Mouse (Mus musculus) cerebellum, adult 11-12 months (tissue): ENCODE measurements at regions not wholly inside any gene's neighbourhood (a gene's known extent, or its start where the extent isn't known, plus 50 kb on each side); places are given as distances from the start of the nearest gene placed in this dataset.
A peak's percentile ranks its signal among the peaks of the same experiment; 100 is the strongest.
"Not testable (repeated sequence)": the region's sequence is repeated elsewhere in the genome, so short reads cannot be mapped to it uniquely, and the experiment has no call there.

Experiments used
- DNase-seq: peaks from one replicate; pipeline ENCODE4 v3.0.0; 2022

DNA sequence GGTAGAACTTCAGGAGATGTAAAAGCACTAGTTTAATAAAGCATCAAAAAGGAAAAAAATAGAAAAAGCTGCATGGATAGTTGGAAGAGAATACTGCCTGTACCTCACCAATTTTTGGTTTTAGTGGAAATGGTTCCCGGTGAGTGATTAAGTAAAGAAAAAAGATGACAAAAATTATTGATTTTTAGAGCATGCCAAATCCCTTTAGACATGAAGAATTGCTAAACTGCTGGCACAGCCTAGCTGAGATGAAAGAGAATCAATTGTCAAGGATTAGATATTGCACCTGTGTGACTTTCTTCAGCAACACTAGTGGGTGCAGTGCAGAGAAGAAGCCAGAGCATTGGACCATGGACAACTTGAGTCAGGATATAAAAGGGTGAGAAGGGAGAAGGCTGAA, 348.7 kb upstream of the Cpeb2 start:
- DNase-seq, result no peak

DNA sequence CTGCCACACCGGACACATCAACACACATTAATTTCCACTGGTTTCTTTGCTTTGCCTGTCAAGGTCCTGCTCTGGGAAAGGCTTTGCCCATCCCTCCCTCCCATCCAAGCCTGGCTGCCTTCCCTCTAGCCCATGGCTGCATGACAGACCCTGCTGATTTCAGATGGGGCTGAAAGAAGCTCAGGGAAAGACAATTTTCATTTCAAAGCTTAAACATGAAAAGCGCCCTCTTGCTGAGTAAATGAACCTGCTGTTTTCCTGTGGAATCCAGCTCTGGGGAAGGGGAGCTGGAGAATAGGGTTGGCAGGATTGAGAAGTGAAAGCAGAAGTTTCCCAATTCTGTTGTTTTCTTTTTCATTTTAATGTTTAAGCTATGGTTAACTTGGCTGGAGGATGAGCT, 341.1 kb upstream of the Cpeb2 start:
- peak; percentile 30 for DNase-seq

DNA sequence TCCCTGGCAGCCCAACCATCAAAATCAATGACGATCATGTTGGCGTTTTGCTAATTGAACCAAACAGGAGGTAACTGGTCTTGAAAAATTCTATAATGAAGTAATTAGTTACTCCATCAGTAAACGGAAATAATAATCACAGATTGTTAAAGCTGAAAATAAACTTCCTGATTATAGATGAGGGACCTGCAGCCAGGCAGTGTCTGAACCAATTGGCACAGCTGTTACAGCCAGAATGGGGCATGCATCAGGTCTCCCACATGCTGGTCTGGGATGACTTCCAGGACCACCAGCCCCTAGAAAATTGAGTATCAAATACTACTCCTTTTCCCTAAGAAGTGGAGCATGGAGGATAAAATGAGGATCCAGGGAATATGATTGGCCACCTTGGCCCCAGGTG, 326.8 kb upstream of the Cpeb2 start:
- no peak for DNase-seq

DNA sequence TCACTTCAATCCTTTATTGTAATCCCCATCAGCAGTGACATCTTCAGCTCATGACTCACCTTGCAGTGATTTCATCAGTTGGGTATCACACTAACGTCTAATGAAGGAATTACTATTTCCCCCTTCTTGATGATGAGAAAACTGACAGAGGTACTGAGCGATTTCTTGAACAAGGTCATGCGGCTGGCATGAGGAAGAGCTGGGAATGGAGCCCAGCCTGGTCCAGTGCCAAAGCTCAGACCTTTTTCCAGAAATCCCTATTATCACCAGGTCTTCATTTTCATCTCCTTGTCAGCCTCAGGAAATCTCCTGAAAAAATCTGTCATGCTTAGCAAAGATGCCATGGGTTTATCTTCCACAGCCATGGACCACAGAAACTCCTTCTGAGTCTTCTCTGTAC, 313.6 kb upstream of the Cpeb2 start:
- peak; percentile 78 for DNase-seq

DNA sequence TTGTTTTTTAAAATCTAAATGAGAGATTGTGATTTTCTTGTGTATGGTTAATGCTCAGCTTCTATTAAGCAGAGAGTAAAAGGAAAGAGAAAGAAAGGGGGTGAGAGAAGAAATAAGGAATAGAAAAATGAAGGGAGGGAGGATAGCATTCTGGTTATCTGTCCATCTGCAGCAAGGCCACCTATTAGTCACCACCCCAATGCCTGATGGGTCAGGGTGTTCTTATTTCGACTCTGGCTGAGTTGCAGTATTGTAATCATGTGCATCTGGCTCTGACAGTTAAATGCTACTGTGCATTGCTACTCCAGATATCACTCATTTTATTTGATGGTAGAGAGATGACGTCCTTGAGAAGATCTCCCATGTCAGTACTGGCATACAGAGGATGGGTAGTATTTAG, 300.9 kb upstream of the Cpeb2 start:
- no peak for DNase-seq

DNA sequence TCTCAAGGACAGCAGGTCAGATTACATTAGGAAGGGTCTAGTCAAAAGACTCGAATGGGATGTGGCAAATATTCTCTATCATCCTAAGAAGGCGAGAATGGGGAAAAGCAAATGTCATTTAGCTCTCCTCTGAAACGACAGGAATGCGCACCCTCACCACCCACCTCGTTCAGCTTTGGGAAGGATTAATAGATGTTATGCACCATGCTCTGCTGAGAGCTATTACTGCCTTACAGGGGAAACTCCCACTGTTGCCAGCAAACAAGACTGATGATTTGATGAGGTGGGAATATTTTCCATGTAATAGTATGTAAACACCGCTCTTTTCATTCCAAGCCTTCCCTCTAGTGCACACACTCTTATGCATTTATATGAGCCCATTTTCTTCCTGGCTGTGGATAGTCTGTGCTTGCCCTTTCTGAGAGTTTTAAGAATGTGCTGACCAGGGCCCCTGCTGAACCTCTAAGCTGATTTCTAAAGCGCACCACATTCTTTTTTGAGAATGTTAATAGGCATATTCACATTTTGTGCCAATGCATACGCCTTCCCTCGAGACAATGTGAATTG, 273.6 kb upstream of the Cpeb2 start:
- no peak for DNase-seq

DNA sequence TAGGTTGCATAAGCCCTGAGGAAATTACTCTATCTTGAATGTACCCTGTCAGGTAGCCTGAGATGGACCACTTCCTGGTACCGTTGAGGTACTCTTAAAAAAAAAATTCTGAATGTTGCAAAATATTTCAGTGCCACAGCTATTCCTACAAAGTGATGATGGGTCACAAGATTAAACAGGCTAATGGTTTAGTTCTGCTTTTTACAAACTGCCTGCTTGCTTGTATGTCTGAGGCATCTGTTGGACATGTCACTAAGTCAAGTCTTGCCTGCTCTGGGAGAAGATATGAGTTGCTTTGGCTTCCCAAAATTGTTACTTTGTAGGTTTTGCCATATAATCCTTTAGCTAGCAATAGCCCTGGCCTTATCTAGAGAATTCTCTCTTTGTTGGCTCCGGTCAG, 266.0 kb upstream of the Cpeb2 start:
- DNase-seq, result not testable (repeated sequence)

DNA sequence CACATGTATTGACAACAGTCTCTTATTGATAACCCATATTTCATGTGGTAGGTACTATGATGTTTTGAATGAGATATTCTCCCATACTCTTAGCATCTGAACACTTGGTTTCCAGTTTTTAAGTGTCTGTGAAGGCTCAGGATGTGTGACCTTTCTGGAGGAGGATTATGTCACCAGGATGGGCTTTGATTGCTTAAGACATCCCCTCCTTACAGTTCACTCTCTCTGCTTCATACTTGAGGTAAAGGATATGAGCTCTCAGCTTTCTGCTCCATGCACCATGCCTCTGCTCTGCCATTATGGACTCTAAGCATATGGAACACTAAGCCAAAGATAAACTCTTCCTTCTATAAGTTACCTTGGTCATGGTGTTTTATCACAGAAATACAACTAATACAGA, 263.8 kb upstream of the Cpeb2 start:
- no peak for DNase-seq

DNA sequence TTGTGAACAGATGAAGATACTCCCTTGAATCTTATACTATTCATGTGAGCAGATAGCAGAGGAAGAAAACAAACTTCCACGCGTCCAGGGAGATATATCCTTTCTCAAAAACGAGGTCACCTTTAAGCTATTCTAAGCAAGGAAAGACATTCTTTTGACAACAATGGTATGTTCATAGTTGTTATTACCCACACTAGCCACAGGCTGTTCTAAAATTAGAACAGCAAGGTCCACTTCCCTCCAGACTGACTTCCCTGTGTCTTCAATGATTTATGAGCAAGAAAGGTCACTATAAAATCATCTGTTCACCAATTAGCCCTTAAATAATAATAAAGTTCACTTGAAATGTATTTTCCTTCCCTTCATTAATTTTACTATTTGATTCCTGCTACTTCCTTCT, 263.3 kb upstream of the Cpeb2 start:
- DNase-seq, result no peak

DNA sequence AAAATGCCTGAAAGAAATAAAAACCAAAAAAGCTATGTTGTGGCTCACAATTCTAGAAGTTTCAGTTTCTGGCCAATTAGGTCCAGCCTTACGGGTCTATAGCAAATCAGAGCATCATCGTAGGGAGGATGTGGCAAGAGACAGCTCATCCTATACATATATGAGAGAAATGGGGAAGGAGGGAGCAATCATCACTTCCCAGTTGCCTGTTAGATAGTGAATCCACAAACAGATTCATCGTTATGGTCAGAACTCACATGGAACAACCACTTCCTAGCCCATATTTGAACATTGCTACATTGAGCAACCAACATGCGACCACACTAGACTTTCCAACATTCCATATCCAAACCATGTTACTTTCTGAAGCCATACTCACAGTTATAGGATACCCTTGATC, 255.9 kb upstream of the Cpeb2 start:
- DNase-seq, result no peak

DNA sequence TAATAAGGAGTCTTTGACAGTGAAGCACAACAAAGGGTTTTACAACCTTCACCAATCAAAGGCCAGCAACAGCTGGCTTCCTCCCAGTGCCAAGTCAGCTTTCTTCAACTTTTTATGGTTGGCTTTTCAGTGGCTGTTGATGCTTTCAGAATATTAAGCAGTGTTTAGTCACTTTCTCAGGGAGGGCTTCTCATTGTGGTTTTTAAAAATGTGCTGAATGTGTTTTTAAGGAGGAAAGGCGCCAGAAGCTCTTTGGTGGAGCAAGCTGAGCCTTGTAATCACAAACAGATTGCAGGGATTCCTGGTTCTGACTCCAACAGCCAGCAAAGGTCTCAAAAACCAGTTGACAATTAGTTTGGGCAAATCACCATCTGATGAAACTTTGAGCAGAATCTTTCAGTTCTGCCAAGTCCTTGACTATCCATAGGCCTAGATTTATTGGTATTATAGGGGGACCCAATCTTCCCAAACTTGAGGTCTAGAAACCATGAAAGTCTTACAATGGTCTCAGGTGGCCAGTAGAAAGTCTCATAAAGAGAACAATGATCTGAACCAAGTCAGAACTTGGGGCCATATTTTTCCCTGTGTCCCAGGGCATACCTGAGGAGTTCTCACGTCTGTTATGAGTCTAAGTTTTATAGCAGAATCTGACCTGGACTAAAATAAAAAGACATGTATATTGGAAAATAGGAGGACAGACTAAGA, 251.9 kb upstream of the Cpeb2 start:
- no peak for DNase-seq

DNA sequence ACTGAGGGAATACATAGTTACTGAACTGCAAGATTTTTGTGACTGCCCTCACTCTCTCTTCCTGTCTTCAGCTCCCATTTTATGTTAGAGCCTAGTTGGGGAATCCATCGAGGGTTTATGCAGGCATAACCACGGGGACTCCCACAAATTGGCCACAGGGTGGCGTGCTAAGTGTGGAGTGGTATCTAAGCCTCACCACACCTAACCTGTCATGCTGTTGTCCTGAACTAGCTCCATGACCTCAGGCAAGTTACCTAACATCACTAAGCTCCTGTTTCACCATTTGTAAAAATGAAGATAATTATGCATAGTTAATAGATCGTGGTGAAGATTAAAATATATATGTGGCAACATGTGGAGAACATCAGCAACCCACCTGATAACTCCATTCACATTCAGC, 246.8 kb upstream of the Cpeb2 start:
- DNase-seq, result no peak

DNA sequence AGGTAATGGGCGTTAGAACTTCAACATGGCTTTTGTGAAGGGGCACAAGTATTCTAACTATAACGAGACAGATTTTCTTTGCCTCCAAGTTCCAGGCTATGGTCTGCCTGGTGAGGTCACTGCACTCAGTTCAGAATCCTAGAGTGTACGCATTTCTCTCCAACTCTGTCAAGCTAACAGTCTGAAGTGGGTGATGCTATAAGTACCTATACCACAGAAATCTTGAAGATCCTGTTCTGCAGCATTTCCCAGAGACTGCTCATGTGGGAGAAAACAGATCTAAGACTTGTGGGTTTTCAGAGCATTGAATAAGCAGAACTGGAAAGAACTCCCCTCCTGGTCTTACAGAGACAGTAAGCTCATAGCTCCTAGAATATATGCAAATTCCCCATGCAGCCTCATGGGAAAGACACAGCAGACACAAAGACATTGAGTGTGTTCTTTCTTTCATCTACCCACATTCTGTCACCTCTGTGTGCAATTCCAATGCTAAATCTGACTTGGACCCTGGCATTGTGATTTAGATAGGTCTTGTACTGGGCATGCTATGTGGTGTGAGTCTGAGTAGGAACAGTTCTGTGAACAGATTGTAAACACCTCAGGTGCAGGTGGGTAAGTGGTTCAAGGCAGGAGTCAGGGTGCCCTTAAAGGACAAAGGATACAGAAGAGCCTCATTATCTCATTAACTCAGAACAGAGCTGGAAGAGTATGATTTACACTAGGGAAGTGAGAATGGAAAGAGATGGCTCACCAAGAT, 245.1 kb upstream of the Cpeb2 start:
- no peak for DNase-seq

DNA sequence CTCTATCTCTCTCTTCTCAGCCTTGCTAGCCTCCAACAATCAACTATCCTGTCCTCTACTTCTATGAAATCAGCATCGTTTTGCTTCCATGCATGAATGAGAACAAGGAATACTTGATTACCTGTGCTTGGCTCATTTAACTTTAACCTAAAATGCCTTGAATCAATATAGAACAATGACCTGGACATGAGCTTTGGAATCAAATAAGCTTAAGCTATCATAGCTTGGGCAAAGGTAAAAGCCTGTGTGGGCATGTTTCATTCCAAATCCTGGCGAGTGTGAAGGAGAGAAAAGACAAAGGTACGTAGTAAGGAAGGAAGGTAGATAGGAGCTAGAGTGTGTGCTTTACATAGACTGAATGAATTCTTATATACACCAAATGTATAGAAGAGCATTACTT, 243.7 kb upstream of the Cpeb2 start:
- DNase-seq, result no peak

DNA sequence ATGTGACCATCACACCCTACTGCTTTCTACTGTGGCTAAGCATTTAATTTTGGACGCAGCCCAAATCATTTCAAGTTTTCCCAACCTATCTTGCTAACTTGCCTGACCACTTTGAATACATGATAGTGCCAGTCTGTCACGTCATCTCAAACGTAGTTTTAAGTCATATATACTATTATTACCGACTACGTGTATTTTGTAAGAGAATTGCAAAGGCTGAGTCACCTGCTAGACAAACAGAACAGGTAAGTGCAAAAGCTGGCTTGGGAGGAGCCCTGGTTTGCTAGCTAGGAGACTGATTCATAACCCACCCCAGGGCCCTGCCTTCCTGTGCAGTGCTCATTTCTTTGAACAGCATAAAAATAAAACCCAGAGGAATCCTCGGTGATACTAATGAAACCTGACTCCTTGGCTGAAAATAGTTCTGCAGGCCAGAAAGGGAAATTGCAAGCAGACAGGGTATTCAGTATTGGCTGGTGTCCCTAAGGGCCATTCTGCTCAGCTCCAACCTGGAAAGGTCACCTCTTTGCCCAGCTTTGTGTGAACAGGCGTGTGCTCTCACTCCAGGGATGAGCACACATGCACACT, 208.9 kb upstream of the Cpeb2 start:
- DNase-seq, result peak; percentile 55

DNA sequence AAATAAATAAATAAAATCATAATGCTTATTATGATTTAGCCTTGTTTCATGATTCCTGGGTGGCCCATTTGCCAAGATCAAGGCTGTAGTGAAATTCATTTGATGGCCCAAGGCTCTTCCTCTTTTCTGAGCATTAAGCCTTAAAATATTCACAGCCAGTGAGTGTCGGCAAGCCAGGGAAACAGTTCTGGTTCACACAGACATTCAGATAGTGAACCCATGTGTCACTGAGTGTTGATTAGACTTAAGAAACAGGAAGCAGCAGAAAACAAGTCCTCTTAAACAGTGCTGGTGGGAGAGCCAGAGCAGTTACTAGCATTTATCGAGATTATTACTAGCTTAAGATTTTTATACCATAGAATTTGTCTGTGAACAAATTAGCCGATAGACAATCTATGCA, 201.7 kb upstream of the Cpeb2 start:
- DNase-seq, result no peak

DNA sequence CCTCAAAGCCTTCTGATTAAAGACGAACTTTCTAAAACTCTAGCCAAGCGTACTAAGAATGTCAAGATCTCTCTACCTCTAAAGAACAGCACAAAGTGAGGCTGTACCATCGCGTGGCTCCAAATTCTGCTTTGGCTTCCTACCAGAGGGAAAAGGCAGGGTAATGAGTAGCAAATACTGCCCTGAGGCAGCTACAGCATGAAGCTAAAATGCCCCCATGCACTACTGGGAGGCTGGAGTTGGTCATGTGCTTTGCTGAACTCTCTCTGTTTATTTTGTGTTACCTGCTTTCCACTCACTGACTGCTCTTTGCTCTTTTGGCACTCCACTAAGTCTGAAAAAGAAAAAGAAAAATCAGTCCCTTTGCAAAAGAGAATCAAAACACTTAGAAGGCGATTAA, 201.1 kb upstream of the Cpeb2 start:
- DNase-seq, result no peak

DNA sequence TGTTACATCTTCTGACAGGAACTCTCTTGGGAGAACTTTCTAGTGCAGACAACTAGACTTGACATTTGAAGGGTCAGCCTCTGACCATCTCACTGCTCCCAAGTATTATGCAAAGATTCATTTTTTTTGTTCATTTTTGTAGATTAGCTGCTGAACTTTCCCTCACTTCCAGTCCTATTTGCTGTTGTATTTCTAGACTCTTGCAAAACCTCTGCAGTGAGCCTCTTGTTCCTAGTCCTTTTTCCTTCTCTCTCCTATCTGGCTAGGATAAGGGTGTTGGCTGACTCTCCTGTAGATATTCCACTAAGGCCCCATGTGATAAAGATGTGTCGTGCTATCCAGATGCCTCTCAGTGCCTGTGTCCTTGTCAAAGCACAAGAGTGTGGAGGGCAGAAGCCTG, 198.5 kb upstream of the Cpeb2 start:
- DNase-seq, result no peak

DNA sequence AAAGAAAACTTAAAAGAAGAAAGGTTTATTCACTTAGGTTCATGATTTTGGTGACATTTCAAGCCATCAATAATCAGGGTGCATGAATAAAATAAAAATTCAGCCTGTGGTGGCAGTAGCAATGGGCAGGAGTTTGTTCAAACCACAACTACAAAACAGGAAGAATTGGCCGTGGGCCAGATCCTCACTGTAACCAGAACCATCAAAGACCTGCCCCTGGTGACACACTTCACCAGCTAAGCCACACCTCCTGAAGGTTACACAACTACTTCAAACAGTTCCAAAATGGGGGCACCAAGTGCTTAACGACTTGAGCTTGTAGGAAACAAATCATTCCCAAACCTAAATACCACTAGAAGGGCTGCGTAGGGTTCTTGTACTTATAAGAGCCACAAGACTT, 195.4 kb upstream of the Cpeb2 start:
- no peak for DNase-seq

DNA sequence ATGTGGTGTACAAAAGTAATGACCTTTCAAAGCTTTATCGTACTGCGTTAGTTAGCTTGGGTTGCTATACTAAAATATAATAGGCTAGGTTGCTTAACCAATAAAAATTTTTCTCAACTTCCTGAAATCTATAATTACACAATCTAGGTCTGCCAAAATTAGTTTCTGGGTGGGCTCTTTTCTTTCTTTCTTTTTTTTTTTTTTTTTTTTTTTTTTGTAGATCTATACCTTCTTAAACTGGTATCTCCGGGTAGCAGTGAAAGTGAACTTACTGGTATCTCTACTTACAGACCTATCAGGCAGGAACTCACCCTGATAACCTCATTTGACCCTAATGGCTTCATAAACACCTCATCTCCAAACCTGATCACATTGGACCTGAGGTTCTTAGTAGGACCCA, 193.4 kb upstream of the Cpeb2 start:
- no peak for DNase-seq

DNA sequence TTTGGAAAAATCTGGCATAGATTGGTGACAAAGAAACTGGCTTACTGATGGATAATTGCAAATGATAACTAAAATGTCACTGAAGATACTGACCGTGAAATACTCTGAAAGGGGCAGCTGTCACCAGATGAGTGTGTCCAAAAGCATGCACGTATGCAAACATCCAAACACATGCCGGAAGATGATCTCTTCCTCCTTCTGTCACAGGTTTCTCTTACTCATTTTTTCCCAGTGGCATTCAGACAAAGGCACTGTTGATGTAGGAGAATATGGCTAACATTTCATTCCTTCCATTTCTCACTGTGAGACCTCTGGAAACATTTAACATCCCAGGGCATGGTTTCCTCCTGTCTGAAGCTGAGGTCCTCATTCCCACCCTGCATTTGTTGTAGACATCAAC, 190.4 kb upstream of the Cpeb2 start:
- DNase-seq, result no peak

DNA sequence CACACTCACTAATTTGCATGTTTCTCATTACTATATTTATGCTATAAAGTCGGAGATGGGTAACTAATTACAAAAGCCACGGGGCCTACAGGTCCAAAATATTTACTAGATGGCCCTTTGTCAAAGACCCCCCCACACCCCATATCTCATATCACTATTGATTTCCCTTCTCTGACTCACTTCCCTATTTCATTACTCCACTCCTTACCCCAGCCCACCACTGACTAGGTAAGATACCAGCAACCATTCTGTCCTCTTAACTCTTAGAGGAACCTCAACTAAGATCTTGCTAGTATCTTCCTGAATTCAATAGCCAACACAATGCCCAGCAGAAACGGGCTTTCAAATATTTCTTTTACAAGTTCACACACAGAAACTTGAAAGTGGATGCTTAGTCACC, 187.1 kb upstream of the Cpeb2 start:
- DNase-seq, result no peak

DNA sequence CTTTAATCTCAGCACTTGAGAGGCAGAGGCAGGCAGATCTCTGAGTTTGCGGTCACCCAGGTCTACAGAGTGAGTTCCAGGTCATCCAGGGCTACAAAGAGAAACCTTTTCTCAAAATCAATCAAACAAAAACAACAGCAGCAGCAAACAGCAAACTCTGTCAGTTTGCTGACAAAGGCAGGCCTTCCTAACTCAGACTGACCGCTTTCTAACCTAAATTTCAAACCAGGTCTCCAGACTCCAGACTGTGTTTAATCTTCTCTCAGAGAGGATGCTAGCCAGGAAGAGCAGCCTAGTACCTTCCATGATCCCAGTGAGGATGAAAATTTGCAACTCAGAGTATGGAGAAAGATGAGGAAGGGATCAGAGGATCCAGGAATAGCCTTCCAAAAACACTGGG, 185.7 kb upstream of the Cpeb2 start:
- no peak for DNase-seq
